Mouse (Mus musculus): ENCODE measurements around the gene Arhgap10.

GRCm38 (mm10) chr8:77416034-77416433, 101.7 kb downstream of the Arhgap10 start:
- TF ChIP-seq CTCF (IDR thresholded peaks at IDR 0.05) = no peak
- TF ChIP-seq EP300 (IDR thresholded peaks at IDR 0.05; ENCODE audit: insufficient read depth, low read depth, low read length) = no peak
- TF ChIP-seq POLR2A (IDR thresholded peaks at IDR 0.05; ENCODE audit: insufficient read depth, low read depth, low read length) = no peak
